Mouse (Mus musculus): ENCODE measurements around the gene Cadm2.

GRCm38 (mm10) chr16:67348011-67348410 lies 272.7 kb downstream of the Cadm2 start:
- TF ChIP-seq CTCF (IDR thresholded peaks at IDR 0.05; ENCODE audit: low read depth, low read length), result no peak
- TF ChIP-seq POLR2A (IDR thresholded peaks at IDR 0.05; ENCODE audit: extremely low read depth, insufficient read depth, low read length), result no peak
